Mouse (Mus musculus): ENCODE measurements at regions not wholly inside any gene's neighbourhood (a gene's known extent, or its start where the extent isn't known, plus 50 kb on each side); places are given as distances from the start of the nearest gene placed in this dataset.
A peak's percentile ranks its signal among the peaks of the same experiment; 100 is the strongest.

DNA sequence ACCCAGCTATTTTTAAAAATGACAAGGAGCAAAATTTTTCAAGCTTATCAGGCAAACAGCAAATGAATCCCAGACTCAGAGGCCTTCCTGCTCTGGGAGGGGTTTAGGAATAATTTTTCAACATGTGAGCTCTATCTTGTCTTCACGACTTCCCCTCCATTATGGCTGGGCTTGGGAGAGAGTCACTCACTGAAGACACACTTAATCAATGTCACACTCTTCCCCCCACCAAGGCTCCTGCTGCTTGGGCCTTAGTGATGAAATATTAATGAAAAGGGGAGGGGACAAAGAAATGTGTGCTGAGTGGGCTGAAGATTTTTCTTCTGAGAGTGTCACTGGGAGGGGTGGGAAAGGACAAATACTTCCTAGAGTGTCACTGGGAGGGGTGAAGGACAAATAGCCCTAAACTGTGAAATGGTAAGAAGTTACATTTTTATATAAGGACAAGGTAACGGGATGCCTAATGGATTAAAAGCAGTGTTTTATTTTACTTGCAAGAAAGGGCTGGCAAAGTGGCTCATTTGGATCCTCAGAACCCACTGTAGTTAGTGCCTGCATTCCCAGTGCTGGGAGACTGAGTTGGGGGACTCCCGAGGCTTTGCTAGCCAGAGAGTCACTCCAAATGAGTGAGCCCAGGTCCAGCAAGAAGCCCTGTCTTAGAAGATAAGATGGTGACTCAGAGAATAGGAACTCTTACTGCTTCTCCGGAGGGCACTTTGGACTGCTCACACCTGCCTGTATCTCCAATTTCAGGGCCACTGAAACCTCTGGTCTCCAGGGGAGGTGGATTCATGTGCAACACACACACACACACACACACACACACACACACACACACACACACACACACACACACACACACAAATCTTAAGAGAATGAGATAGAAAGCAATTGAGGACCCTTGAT is 258.5 kb downstream of the Sox11 start:
- Histone ChIP-seq H3K4me2 (replicated peaks) (no peak overlapping the region), H3K27me3 (no peaks in the 10 kb centered on the region), H3K9me3 (replicated peaks) (no peaks in the 10 kb centered on the region), H3K4me3 (replicated peaks) (no peak overlapping the region), H3K4me1 (peaks cover 10% of the 10 kb centered on the region), H3K36me3 (no peaks in the 10 kb centered on the region), H3K27ac (replicated peaks) (no peak overlapping the region), H3K9ac (no peak overlapping the region)
- 46% methylated on average over 4 of the region's 4 CpGs for WGBS
- ATAC-seq (ENCODE audit: insufficient number of reproducible peaks, low FRiP score, low TSS enrichment, low read depth): no peak; the same call in 1 of the 2 replicates

DNA sequence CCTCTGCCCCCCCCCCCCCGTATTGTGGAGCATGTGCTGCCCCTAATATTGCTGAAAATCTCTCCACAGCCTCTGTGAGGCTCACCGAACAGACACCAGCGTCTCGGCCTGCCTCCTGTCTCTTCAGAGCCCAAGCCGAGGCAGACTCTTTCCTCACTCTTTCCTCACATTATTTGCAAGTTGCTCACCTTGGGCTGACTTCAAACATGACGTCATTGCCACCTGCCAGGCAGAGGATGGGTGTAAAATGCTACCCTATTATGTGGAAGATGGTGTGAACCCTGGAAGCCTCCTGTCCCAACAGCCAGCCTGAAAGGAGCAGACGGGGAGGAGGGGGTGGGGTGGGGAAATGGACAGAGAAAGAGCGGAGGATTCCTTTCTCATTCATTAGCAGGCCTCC is 259.3 kb downstream of the Sox11 start:
- Histone ChIP-seq H3K27me3 (no peaks in the 10 kb centered on the region), H3K4me3 (replicated peaks) (peak overlapping the region; percentile 25), H3K9ac (no peak overlapping the region), H3K36me3 (no peaks in the 10 kb centered on the region), H3K27ac (replicated peaks) (no peak overlapping the region), H3K4me2 (replicated peaks) (peak overlapping the region; percentile 46), H3K9me3 (replicated peaks) (no peaks in the 10 kb centered on the region), H3K4me1 (peaks cover 10% of the 10 kb centered on the region)
- WGBS: 6% methylated on average over 8 of the region's 8 CpGs
- ATAC-seq (ENCODE audit: insufficient number of reproducible peaks, low FRiP score, low TSS enrichment, low read depth): no peak

DNA sequence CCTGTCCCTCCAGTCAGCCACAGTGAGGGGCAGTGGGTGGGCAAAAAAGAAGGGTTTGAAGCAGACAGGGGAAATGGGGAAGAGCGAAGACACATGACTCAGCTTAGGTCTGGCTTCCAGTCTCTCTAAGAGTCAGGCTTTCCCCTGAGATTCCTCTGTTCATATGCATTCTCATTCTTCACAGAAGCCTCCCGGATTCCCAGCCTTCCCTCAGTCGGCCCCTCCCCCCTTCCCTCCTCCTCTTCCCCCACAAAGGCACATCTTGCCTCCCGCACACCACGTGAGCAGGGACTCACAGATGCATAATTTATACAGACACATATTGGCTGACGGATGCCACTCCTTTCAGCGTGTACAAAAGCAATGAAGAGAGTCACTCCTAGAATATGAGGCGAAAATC is 259.8 kb downstream of the Sox11 start:
- no peak overlapping the region for H3K9ac ChIP-seq

DNA sequence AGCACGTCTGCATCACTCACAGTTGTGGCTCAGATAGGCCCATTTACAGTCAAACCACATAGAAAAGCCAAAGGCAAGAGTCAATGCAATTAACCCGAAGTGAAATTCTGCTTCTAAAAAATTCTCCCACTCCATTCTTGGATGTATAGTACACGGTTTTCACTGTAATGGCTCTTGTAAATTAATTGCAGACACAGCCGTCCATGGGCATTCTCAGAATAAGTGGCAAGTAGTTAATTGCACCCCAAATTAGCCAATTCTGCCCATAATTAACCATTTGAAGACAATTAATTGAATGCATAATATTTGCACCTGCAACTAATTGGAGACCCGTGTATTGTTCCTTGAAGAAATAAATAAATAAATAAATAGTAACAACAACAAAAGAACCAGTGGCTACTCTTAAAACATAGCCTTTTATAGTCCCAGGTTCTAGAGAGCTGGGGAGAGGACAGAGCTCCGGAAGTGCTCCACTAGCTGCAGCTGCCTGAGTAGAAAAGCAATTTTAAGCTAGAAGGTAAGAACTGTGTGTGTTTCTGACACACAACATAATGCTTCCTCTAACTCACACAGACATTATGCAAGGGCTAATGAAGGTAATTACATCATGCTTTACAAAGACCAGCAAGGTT is 266.2 kb downstream of the Sox11 start:
- WGBS: 56% methylated on average over 6 of the region's 6 CpGs
- no peak overlapping the region for H3K9ac ChIP-seq
- no peak overlapping the region for H3K4me2 ChIP-seq (replicated peaks)
- H3K27ac ChIP-seq (replicated peaks): no peak overlapping the region
- H3K4me3 ChIP-seq (replicated peaks): no peak overlapping the region
- H3K36me3 ChIP-seq: no peaks in the 10 kb centered on the region
- H3K4me1 ChIP-seq: no peaks in the 10 kb centered on the region
- no peaks in the 10 kb centered on the region for H3K9me3 ChIP-seq (replicated peaks)
- no peak for ATAC-seq (ENCODE audit: insufficient number of reproducible peaks, low FRiP score, low TSS enrichment, low read depth)
- no peaks in the 10 kb centered on the region for H3K27me3 ChIP-seq

More for the DNA sequence above, 259.8 kb downstream of the Sox11 start:
- no peaks in the 10 kb centered on the region for H3K36me3 ChIP-seq
- peak; percentile 76 for ATAC-seq (ENCODE audit: insufficient number of reproducible peaks, low FRiP score, low TSS enrichment, low read depth)
- H3K9me3 ChIP-seq (replicated peaks): no peaks in the 10 kb centered on the region
- no peaks in the 10 kb centered on the region for H3K27me3 ChIP-seq
- peak overlapping the region; percentile 25 for H3K4me3 ChIP-seq (replicated peaks)
- peaks cover 10% of the 10 kb centered on the region for H3K4me1 ChIP-seq
- H3K27ac ChIP-seq (replicated peaks): no peak overlapping the region
- H3K4me2 ChIP-seq (replicated peaks): peak overlapping the region; percentile 46
- WGBS: 2% methylated on average over 8 of the region's 8 CpGs

DNA sequence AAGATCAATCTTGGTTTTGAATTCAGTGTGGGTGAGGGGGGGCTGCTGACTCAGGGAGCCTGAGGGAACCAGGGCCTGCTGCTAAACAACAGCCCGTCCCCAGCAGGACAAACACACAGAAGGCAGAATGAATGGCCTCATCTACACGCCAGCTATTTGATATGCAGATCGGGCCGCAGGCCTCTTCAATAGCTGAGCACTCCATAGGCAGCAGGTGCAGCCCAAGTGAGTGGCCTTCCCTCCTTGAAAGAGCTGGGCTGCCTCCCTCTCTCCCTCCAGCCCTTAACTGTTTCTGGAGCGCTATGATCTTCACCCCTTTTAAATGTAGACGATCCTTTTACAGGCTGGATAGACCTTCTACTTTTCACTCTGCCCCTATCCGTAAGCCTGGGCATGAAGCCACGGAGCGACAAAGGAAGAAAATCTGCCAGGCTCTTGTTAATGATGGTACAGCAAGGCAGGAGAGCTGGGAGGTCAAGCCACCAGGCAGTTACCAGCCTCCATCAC is 277.3 kb downstream of the Sox11 start:
- no peak overlapping the region for H3K9ac ChIP-seq
- H3K4me3 ChIP-seq (replicated peaks): no peak overlapping the region
- H3K4me2 ChIP-seq (replicated peaks): no peak overlapping the region
- peak; percentile 39; the same call in 1 of the 2 replicates for ATAC-seq (ENCODE audit: insufficient number of reproducible peaks, low FRiP score, low TSS enrichment, low read depth)
- H3K27ac ChIP-seq (replicated peaks): no peak overlapping the region
- no peaks in the 10 kb centered on the region for H3K9me3 ChIP-seq (replicated peaks)
- H3K4me1 ChIP-seq: peaks cover 20% of the 10 kb centered on the region
- H3K36me3 ChIP-seq: no peaks in the 10 kb centered on the region
- H3K27me3 ChIP-seq: no peaks in the 10 kb centered on the region
- WGBS: 54% methylated on average over 9 of the region's 9 CpGs

DNA sequence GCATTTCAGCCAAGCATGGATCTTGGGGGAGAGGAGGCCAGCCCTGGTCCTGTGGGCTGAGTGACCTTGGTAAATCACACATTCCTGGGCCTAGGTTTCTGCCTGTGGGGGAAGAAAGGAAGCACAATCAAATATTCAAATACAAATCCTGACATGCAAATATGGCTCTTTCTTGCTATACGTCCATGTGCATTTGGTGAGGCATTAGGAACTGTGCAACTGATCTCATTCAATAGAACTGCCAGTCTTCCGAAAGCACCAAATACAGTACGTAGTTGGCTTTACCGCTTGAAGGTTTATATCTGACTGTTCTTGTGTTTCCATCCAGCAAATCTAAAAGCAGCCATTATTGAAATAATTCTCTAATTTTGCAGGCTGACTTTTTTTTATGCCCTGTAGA is 278.9 kb downstream of the Sox11 start:
- 80% methylated on average over 4 of the region's 4 CpGs for WGBS
- Histone ChIP-seq H3K27me3 (no peaks in the 10 kb centered on the region), H3K9me3 (replicated peaks) (no peaks in the 10 kb centered on the region), H3K27ac (replicated peaks) (no peak overlapping the region), H3K36me3 (no peaks in the 10 kb centered on the region), H3K4me1 (peaks cover 20% of the 10 kb centered on the region), H3K4me2 (replicated peaks) (no peak overlapping the region), H3K4me3 (replicated peaks) (no peak overlapping the region), H3K9ac (no peak overlapping the region)
- no peak for ATAC-seq (ENCODE audit: insufficient number of reproducible peaks, low FRiP score, low TSS enrichment, low read depth)

DNA sequence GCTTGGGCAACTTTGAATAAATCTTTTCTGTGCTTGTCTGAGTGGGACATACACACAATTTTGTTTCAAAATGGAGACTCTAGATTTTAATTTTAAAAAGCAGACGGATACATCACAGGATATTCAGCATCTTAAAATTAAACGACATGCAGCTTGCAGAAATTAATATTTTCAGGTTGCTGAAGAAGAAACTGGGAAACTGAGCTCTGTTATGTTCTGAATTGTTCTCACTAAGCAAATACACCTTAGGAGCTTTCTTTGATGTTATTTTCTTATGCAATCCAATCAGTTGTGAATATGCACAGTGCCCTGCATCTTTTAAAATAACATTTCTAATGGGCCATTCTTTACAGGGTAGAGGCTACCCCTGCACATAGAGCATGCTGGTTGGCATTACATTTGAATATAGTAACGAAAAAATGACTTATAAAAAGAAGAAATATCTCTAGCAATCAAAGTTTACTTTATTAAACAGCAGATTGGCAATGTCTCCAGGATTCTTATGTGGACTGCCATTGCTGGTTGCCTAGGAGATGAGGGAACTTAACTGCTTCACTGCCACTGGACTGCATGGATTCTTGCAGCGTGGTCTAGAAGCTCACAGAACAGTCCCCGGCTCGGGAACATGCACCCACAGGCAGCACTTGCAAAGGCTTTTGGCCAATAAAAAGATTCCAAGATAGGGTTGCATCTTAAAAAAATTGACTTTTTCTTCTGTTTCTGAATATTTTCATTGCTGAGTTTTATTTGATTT is 279.7 kb downstream of the Sox11 start:
- Histone ChIP-seq H3K27ac (replicated peaks) (no peak overlapping the region), H3K4me3 (replicated peaks) (no peak overlapping the region), H3K27me3 (no peaks in the 10 kb centered on the region), H3K9ac (no peak overlapping the region), H3K9me3 (replicated peaks) (no peaks in the 10 kb centered on the region), H3K4me2 (replicated peaks) (peak overlapping the region; percentile 48), H3K36me3 (no peaks in the 10 kb centered on the region), H3K4me1 (peaks cover 20% of the 10 kb centered on the region)
- no peak for ATAC-seq (ENCODE audit: insufficient number of reproducible peaks, low FRiP score, low TSS enrichment, low read depth)
- 59% methylated on average over 6 of the region's 6 CpGs for WGBS

DNA sequence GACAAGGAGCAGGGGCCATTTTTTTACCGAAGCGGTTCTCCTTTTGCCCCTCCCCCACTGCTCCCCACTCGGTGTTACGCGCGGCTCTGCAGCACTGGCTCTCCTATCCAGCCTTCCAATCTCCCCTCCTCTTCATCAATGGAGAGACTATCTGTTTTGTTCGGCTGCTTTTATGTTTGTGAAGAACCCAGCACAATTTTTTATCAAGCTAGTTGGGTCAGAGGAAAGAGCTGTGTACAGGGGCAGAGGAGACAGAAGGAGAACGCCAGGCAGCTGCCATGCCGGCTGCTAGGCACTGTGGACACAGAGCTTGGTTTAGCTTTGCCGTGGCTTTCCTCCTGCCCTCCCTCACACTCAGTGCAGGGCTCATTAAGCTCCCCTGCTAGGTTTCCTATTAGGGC is 280.3 kb downstream of the Sox11 start:
- WGBS: 6% methylated on average over 10 of the region's 10 CpGs
- no peak for ATAC-seq (ENCODE audit: insufficient number of reproducible peaks, low FRiP score, low TSS enrichment, low read depth)
- H3K4me3 ChIP-seq (replicated peaks): peak overlapping the region; percentile 27

DNA sequence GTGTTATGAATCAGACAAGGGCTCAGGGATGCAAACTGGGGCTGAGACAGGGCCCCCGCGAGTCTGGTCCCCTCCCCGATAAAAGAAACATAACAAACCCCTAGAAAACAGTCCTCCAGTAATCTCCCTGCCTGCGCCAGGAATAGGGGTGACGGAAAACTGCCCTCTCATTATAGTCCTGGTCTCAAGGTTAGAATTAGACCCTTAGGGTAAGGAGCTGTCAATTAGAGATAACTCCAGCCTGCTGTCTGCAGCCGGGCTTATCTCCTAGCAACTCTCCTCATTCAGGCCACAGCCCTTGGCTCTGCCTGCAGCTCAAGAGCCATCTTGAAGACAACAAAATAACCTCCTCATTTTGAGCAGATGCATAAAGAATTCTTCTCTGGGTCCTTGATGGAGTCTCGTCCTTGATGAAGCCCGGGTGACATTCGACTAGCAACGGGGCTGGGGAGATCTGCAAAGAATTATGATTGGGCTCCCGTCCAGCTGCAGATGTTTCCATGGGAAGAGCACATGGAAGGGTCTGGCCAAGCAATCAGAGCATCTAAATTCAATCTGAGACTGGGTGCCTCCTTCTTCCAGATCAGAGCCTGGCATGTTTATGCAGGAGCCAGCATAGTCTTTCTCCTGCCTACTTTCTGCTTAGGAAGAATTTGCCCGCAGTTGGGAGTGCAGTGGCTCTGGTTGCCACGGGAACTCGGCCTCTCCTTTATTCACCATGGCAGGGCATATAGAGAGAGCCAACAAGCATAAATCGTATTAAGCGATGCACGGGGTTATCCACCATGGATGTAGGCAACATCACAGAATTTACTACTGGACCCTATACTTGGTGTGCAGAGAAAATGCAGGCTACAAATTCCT is 281.2 kb downstream of the Sox11 start:
- 8% methylated on average over 17 of the region's 17 CpGs for WGBS
- peak overlapping the region; percentile 48 for H3K4me2 ChIP-seq (replicated peaks)
- no peaks in the 10 kb centered on the region for H3K36me3 ChIP-seq
- H3K4me1 ChIP-seq: peaks cover 20% of the 10 kb centered on the region
- no peak overlapping the region for H3K9ac ChIP-seq
- peak; percentile 55 for ATAC-seq (ENCODE audit: insufficient number of reproducible peaks, low FRiP score, low TSS enrichment, low read depth)
- peak overlapping the region; percentile 6; the same call in 1 of the 2 replicates for H3K4me3 ChIP-seq (replicated peaks)
- H3K9me3 ChIP-seq (replicated peaks): no peaks in the 10 kb centered on the region
- peak overlapping the region; percentile 40 for H3K27ac ChIP-seq (replicated peaks)
- H3K27me3 ChIP-seq: no peaks in the 10 kb centered on the region

More for the DNA sequence above, 280.3 kb downstream of the Sox11 start:
- Histone ChIP-seq H3K9me3 (replicated peaks) (no peaks in the 10 kb centered on the region), H3K4me1 (peaks cover 20% of the 10 kb centered on the region), H3K9ac (no peak overlapping the region), H3K4me2 (replicated peaks) (peak overlapping the region; percentile 48), H3K27ac (replicated peaks) (no peak overlapping the region), H3K27me3 (no peaks in the 10 kb centered on the region), H3K36me3 (no peaks in the 10 kb centered on the region)

DNA sequence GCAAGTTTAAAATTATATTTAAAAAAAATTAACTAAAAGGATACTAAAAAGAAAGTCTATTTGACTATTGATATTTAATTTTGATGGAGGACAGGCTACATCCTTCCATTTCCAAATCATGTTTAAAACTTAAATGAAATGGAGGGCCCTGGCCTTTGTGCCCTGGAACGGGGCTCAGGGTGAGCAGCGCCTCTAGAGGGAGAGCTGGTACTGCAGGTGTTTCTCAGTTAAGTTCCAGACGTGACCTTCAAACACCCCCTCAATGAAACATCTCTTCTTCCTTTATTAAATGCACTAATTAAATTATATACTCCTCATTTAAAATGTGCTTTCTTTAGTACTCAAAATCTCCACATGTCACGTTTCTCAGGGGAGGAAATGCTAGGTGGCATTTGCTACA is 282.5 kb downstream of the Sox11 start:
- Histone ChIP-seq H3K27me3 (no peaks in the 10 kb centered on the region), H3K9ac (no peak overlapping the region), H3K4me2 (replicated peaks) (no peak overlapping the region), H3K4me3 (replicated peaks) (no peak overlapping the region), H3K4me1 (peaks cover 20% of the 10 kb centered on the region), H3K36me3 (no peaks in the 10 kb centered on the region), H3K9me3 (replicated peaks) (no peaks in the 10 kb centered on the region), H3K27ac (replicated peaks) (no peak overlapping the region)
- no peak for ATAC-seq (ENCODE audit: insufficient number of reproducible peaks, low FRiP score, low TSS enrichment, low read depth)
- 32% methylated on average over 4 of the region's 4 CpGs for WGBS
